10 mouse cellular contexts compared by ENCODE assay signal in genomic region chr11:48776664-48777063, GRCm38 (mm10). TPM values are rescaled to one million over a fixed set of nuclear protein-coding genes. Genes with fewer than 3 reads are reported as not detected.
DNase-seq lines count a peak whose midpoint lies in the region; ATAC-seq and TF ChIP-seq lines count a peak whose summit lies in the region.
"Had no signal": no experiment of that assay in that cellular context is flagged by ENCODE, and none has a peak within 500 bp of the region (broad histone marks: within the 10 kb centered on the region; RNA-seq: fewer than 3 reads in every experiment).

No protein-coding gene starts in this region.

- no peaks in the 10 kb centered on the region for H3K9me3 ChIP-seq in intestine, embryonic 15.5 days
- no peaks in the 10 kb centered on the region for H3K9me3 ChIP-seq in intestine, embryonic 16.5 days (ENCODE audit: control insufficient read depth, low read length)
- H3K9me3 ChIP-seq: hindbrain, embryonic 13.5 days had no signal

- no peak overlapping the region for H3K4me3 ChIP-seq in intestine, embryonic 15.5 days (replicated peaks)
- H3K4me3 ChIP-seq in intestine, embryonic 16.5 days (ENCODE audit: low read length): no peak overlapping the region
- H3K4me3 ChIP-seq in thymus, adult 2 months (ENCODE audit: control insufficient read depth, insufficient read depth, low read length): no peak overlapping the region
- H3K4me3 ChIP-seq: hindbrain, embryonic 13.5 days had no signal

- peak; percentile 19; the same call in 1 of the 2 replicates for ATAC-seq in intestine, embryonic 15.5 days
- ATAC-seq in intestine, embryonic 16.5 days: no peak
- peak; percentile 65 for ATAC-seq in granulocyte monocyte progenitor cell, adult 5-6 weeks (replicated peaks; ENCODE audit: poor library complexity, severe bottlenecking)

- no peak overlapping the region for H3K4me2 ChIP-seq in intestine, embryonic 15.5 days (replicated peaks)
- no peak overlapping the region for H3K4me2 ChIP-seq in intestine, embryonic 16.5 days (ENCODE audit: low read depth, low read length)
- H3K4me2 ChIP-seq: hindbrain, embryonic 13.5 days had no signal

- no peak overlapping the region for H3K9ac ChIP-seq in intestine, embryonic 15.5 days
- no peak overlapping the region for H3K9ac ChIP-seq in intestine, embryonic 16.5 days (ENCODE audit: low read depth, low read length)
- H3K9ac ChIP-seq: hindbrain, embryonic 13.5 days had no signal

- TF ChIP-seq POLR2A in thymus, adult 2 months (IDR thresholded peaks at IDR 0.05; ENCODE audit: control insufficient read depth, extremely low read depth, insufficient read depth, low read length, poor library complexity): no peak

- no peaks in the 10 kb centered on the region for H3K27me3 ChIP-seq in intestine, embryonic 15.5 days (replicated peaks)
- no peaks in the 10 kb centered on the region; the same call in 1 of the 2 replicates for H3K27me3 ChIP-seq in intestine, embryonic 16.5 days (replicated peaks; ENCODE audit: control insufficient read depth, insufficient read depth, low read length)
- H3K27me3 ChIP-seq in thymus, adult 2 months (ENCODE audit: control insufficient read depth, insufficient read depth, low read length): no peaks in the 10 kb centered on the region

- no peak for TF ChIP-seq CTCF in thymus, adult 2 months (IDR thresholded peaks at IDR 0.05; ENCODE audit: borderline replicate concordance, control insufficient read depth, extremely low read depth, insufficient read depth, low read length, poor library complexity)

- intact Hi-C loops in heart, postnatal 36 days (cut with DNase I): loop anchor here (5.0 to 10.0 kb wide), 2 partner anchors 192 to 1854 kb away; no protein-coding TSS in a partner anchor

- no peaks in the 10 kb centered on the region for H3K4me1 ChIP-seq in intestine, embryonic 15.5 days (replicated peaks)
- no peaks in the 10 kb centered on the region; the same call in 1 of the 2 replicates for H3K4me1 ChIP-seq in intestine, embryonic 16.5 days (ENCODE audit: control insufficient read depth, insufficient read depth, low read length)
- no peaks in the 10 kb centered on the region for H3K4me1 ChIP-seq in thymus, adult 2 months (replicated peaks; ENCODE audit: control insufficient read depth, insufficient read depth, low read length)

- WGBS in intestine, embryonic 15.5 days: 45% methylated on average over 9 of the region's 9 CpGs
- WGBS in intestine, embryonic 16.5 days: 52% methylated on average over 9 of the region's 9 CpGs
- WGBS in thymus, adult 2 months: 44% methylated on average over 9 of the region's 9 CpGs

- no peaks in the 10 kb centered on the region for H3K36me3 ChIP-seq in intestine, embryonic 15.5 days
- no peaks in the 10 kb centered on the region for H3K36me3 ChIP-seq in intestine, embryonic 16.5 days (ENCODE audit: control insufficient read depth, insufficient read depth, low read length)
- no peaks in the 10 kb centered on the region for H3K36me3 ChIP-seq in thymus, adult 2 months (ENCODE audit: control insufficient read depth, insufficient read depth, low read length)
- H3K36me3 ChIP-seq: hindbrain, embryonic 13.5 days had no signal

- DNase-seq in thymus, postnatal 0 days (ENCODE audit: low spot score): peak; percentile 33
- no peak for DNase-seq in thymus, adult 2 months
- DNase-seq in testis, postnatal 14 days (ENCODE audit: low spot score): peak; percentile 45
- DNase-seq in urinary bladder, adult 18-20 months (ENCODE audit: low spot score in 2 of 2): no peak
- DNase-seq in heart, postnatal 36 days: no peak
- DNase-seq: cerebellum, postnatal 36 days had no signal

- H3K27ac ChIP-seq in intestine, embryonic 15.5 days: no peak overlapping the region
- H3K27ac ChIP-seq in intestine, embryonic 16.5 days (ENCODE audit: low read length): no peak overlapping the region
- H3K27ac ChIP-seq in thymus, adult 2 months (ENCODE audit: control insufficient read depth, insufficient read depth, low read length): no peak overlapping the region
- H3K27ac ChIP-seq: hindbrain, embryonic 13.5 days had no signal

RNA-seq across cellular contexts. Expression of gene Rack1, which starts 23.5 kb away (rescaled TPM):
- polyA plus RNA-seq in intestine, embryonic 15.5 days (2015; fragmentation: Nextera tagmentation; extraction: Ambion mirVana): 815 and 831 TPM in 2 replicates
- polyA plus RNA-seq in intestine, embryonic 16.5 days (2015; fragmentation: Nextera tagmentation; extraction: Ambion mirVana): 713 and 755 TPM in 2 replicates
- 988 and 1,015 TPM in 2 replicates for polyA plus RNA-seq in thymus, postnatal 0 days (2015; fragmentation: Nextera tagmentation; extraction: Ambion mirVana)
- 3,906 and 3,990 TPM in 2 replicates for polyA plus RNA-seq in thymus, adult 2 months (2012; rRNA removed)
- total RNA-seq in granulocyte monocyte progenitor cell, adult 5-6 weeks (2014; fragmentation: Nextera tagmentation): 2,229 and 2,435 TPM in 2 replicates
- 1,577 and 1,773 TPM in 2 replicates for total RNA-seq in granulocyte monocyte progenitor cell, adult 5-6 weeks (2017)
- total RNA-seq in heart, postnatal 36 days (2021): 100 to 1,000 TPM; 385 to 411 TPM

RNA-seq across cellular contexts. Expression of gene Trim41, which starts 40.5 kb away (rescaled TPM):
- polyA plus RNA-seq in intestine, embryonic 15.5 days (2015; fragmentation: Nextera tagmentation; extraction: Ambion mirVana): 4.1 and 6.4 TPM in 2 replicates
- 4.1 and 5.9 TPM in 2 replicates for polyA plus RNA-seq in intestine, embryonic 16.5 days (2015; fragmentation: Nextera tagmentation; extraction: Ambion mirVana)
- polyA plus RNA-seq in thymus, postnatal 0 days (2015; fragmentation: Nextera tagmentation; extraction: Ambion mirVana): 3.5 and 5.5 TPM in 2 replicates
- 41.7 and 41.9 TPM in 2 replicates for polyA plus RNA-seq in thymus, adult 2 months (2012; rRNA removed)
- total RNA-seq in granulocyte monocyte progenitor cell, adult 5-6 weeks (2014; fragmentation: Nextera tagmentation): 17.1 and 24.2 TPM in 2 replicates
- 39.4 and 50.8 TPM in 2 replicates for total RNA-seq in granulocyte monocyte progenitor cell, adult 5-6 weeks (2017)
- total RNA-seq in heart, postnatal 36 days (2021): 10 to 100 TPM; 21.0 to 22.7 TPM

RNA-seq across cellular contexts. Expression of gene Trim7, which starts 49.3 kb away (rescaled TPM):
- 1.1 and 2.7 TPM in 2 replicates for polyA plus RNA-seq in intestine, embryonic 15.5 days (2015; fragmentation: Nextera tagmentation; extraction: Ambion mirVana)
- 0.78 and 1.2 TPM in 2 replicates for polyA plus RNA-seq in intestine, embryonic 16.5 days (2015; fragmentation: Nextera tagmentation; extraction: Ambion mirVana)
- polyA plus RNA-seq in thymus, postnatal 0 days (2015; fragmentation: Nextera tagmentation; extraction: Ambion mirVana): 1.1 and 2.1 TPM in 2 replicates
- polyA plus RNA-seq in thymus, adult 2 months (2012; rRNA removed): 11.6 and 13.0 TPM in 2 replicates
- total RNA-seq in granulocyte monocyte progenitor cell, adult 5-6 weeks (2014; fragmentation: Nextera tagmentation): not detected in 2 replicates
- total RNA-seq in granulocyte monocyte progenitor cell, adult 5-6 weeks (2017): 0.30 and 0.41 TPM in 2 replicates
- 10 to 100 TPM; 17.8 to 26.2 TPM for total RNA-seq in heart, postnatal 36 days (2021)

RNA-seq across cellular contexts. Expression of gene Gm12184, which starts 49.8 kb away (rescaled TPM):
- 3.7 and 5.4 TPM in 2 replicates for polyA plus RNA-seq in intestine, embryonic 15.5 days (2015; fragmentation: Nextera tagmentation; extraction: Ambion mirVana)
- polyA plus RNA-seq in intestine, embryonic 16.5 days (2015; fragmentation: Nextera tagmentation; extraction: Ambion mirVana): 1.3 and 1.4 TPM in 2 replicates
- polyA plus RNA-seq in thymus, postnatal 0 days (2015; fragmentation: Nextera tagmentation; extraction: Ambion mirVana): 7.6 and 8.8 TPM in 2 replicates
- polyA plus RNA-seq in thymus, adult 2 months (2012; rRNA removed): 8.1 and 20.2 TPM in 2 replicates
- total RNA-seq in granulocyte monocyte progenitor cell, adult 5-6 weeks (2014; fragmentation: Nextera tagmentation): 2.9 and 10.5 TPM in 2 replicates
- total RNA-seq in granulocyte monocyte progenitor cell, adult 5-6 weeks (2017): 14.2 and 35.9 TPM in 2 replicates
- 1 to 10 TPM; 3.5 to 3.9 TPM for total RNA-seq in heart, postnatal 36 days (2021)

Comparison
In these comparisons a context has a peak if more than half of its experiments do, and no peak if none do; other contexts are left out.
1. DNase-seq: peak in thymus, postnatal 0 days (single experiment) and testis, postnatal 14 days (single experiment); none in thymus, adult 2 months (single experiment), urinary bladder, adult 18-20 months (0 of 2) and heart, postnatal 36 days (0 of 2).